ENCODE assay signal across 8 mouse cellular contexts in genomic region chr8:4493686-4494440, GRCm38 (mm10). TPM values are rescaled to one million over a fixed set of nuclear protein-coding genes. Genes with fewer than 3 reads are reported as not detected.
DNase-seq lines count a peak whose midpoint lies in the region; ATAC-seq and TF ChIP-seq lines count a peak whose summit lies in the region.

No protein-coding gene starts in this region.

- peak overlapping the region; percentile 80 for H3K4me3 ChIP-seq in bone marrow, adult 2 months (replicated peaks; ENCODE audit: control insufficient read depth, low read depth, low read length)
- H3K4me3 ChIP-seq in forebrain, embryonic 13.5 days = peak overlapping the region; percentile 63
- H3K4me3 ChIP-seq in heart, postnatal 0 days (ENCODE audit: low read depth, low read length) = peak overlapping the region; percentile 65
- peak overlapping the region; percentile 43 to 67 for H3K4me3 ChIP-seq in liver, embryonic 14.5 days (ENCODE audit: insufficient read depth in 1 of 2, low read depth in 2 of 2, low read length in 2 of 2)
- peak overlapping the region; percentile 61 for H3K4me3 ChIP-seq in neural tube, embryonic 13.5 days

- TF ChIP-seq EP300 in heart, postnatal 0 days (IDR thresholded peaks at IDR 0.05; ENCODE audit: low read depth) = 0 out of 2 replicates have a peak, but pooled peaks have one; percentile 12
- TF ChIP-seq EP300 in liver, embryonic 14.5 days (IDR thresholded peaks at IDR 0.05; ENCODE audit: low read depth) = no peak

- no peaks in the 10 kb centered on the region for H3K27me3 ChIP-seq in forebrain, embryonic 13.5 days
- H3K27me3 ChIP-seq in heart, postnatal 0 days (ENCODE audit: control insufficient read depth, insufficient read depth, low read length) = no peaks in the 10 kb centered on the region
- H3K27me3 ChIP-seq in liver, embryonic 14.5 days (ENCODE audit: control insufficient read depth, insufficient read depth, low read length) = no peaks in the 10 kb centered on the region; the same call in 1 of the 2 replicates
- no peaks in the 10 kb centered on the region for H3K27me3 ChIP-seq in neural tube, embryonic 13.5 days

- peak; percentile 74 for DNase-seq in heart, postnatal 0 days (ENCODE audit: low spot score)
- peak; percentile 61 to 73 for DNase-seq in kidney, postnatal 4 days
- DNase-seq in liver, embryonic 14.5 days (ENCODE audit: low read depth in 3 of 3, low spot score in 3 of 3) = no peak
- DNase-seq in testis, postnatal 14 days (ENCODE audit: low spot score) = peak; percentile 8

- TF ChIP-seq POLR2A in bone marrow, adult 2 months (IDR thresholded peaks at IDR 0.05; ENCODE audit: borderline replicate concordance, control insufficient read depth, low read depth, low read length) = no peak

- ATAC-seq in CD4-positive, CD25-positive, alpha-beta regulatory T cell, adult 4 months = peak; percentile 54
- ATAC-seq in forebrain, embryonic 13.5 days = peak; percentile 54
- ATAC-seq in heart, postnatal 0 days (ENCODE audit: insufficient read depth, low read depth) = peak; percentile 74
- ATAC-seq in liver, embryonic 14.5 days (ENCODE audit: insufficient read depth) = peak; percentile 31; the same call in 1 of the 2 replicates
- ATAC-seq in neural tube, embryonic 13.5 days (ENCODE audit: low read depth) = peak; percentile 68

- peak overlapping the region; percentile 82 for H3K4me2 ChIP-seq in forebrain, embryonic 13.5 days
- peak overlapping the region; percentile 78 for H3K4me2 ChIP-seq in heart, postnatal 0 days (ENCODE audit: low read depth, low read length)
- H3K4me2 ChIP-seq in liver, embryonic 14.5 days (ENCODE audit: low read depth) = peak overlapping the region; percentile 71
- peak overlapping the region; percentile 93 for H3K4me2 ChIP-seq in neural tube, embryonic 13.5 days

- peak overlapping the region; percentile 77 for H3K9ac ChIP-seq in forebrain, embryonic 13.5 days
- H3K9ac ChIP-seq in heart, postnatal 0 days (replicated peaks; ENCODE audit: low read depth, low read length) = peak overlapping the region; percentile 58
- peak overlapping the region; percentile 51 for H3K9ac ChIP-seq in liver, embryonic 14.5 days (replicated peaks)
- peak overlapping the region; percentile 80 for H3K9ac ChIP-seq in neural tube, embryonic 13.5 days

- no peaks in the 10 kb centered on the region; the same call in 1 of the 2 replicates for H3K4me1 ChIP-seq in bone marrow, adult 2 months (ENCODE audit: control insufficient read depth, insufficient read depth, low read length)
- H3K4me1 ChIP-seq in forebrain, embryonic 13.5 days = peaks cover 34% of the 10 kb centered on the region
- peaks cover 11% of the 10 kb centered on the region for H3K4me1 ChIP-seq in heart, postnatal 0 days (ENCODE audit: control insufficient read depth, insufficient read depth)
- H3K4me1 ChIP-seq in liver, embryonic 14.5 days (replicated peaks; ENCODE audit: control insufficient read depth in 2 of 2, insufficient read depth in 2 of 2, low read length in 1 of 2) = 0 out of 4 replicates have a peak, but pooled peaks cover 0 to 2% of the 10 kb centered on the region in 2 experiments
- peaks cover 37% of the 10 kb centered on the region for H3K4me1 ChIP-seq in neural tube, embryonic 13.5 days (replicated peaks)

- H3K9me3 ChIP-seq in forebrain, embryonic 13.5 days (replicated peaks) = no peaks in the 10 kb centered on the region
- no peaks in the 10 kb centered on the region for H3K9me3 ChIP-seq in heart, postnatal 0 days (replicated peaks; ENCODE audit: control insufficient read depth, low read length)
- H3K9me3 ChIP-seq in liver, embryonic 14.5 days (ENCODE audit: control insufficient read depth, low read length) = no peaks in the 10 kb centered on the region
- no peaks in the 10 kb centered on the region for H3K9me3 ChIP-seq in neural tube, embryonic 13.5 days

- 0 out of 2 replicates have a peak, but pooled peaks cover under 1% of the 10 kb centered on the region for H3K36me3 ChIP-seq in forebrain, embryonic 13.5 days (ENCODE audit: poor library complexity, severe bottlenecking)
- H3K36me3 ChIP-seq in heart, postnatal 0 days (replicated peaks; ENCODE audit: control insufficient read depth, insufficient read depth, low read length) = no peaks in the 10 kb centered on the region
- H3K36me3 ChIP-seq in liver, embryonic 14.5 days (replicated peaks; ENCODE audit: control insufficient read depth, insufficient read depth, low read depth) = no peaks in the 10 kb centered on the region
- no peaks in the 10 kb centered on the region for H3K36me3 ChIP-seq in neural tube, embryonic 13.5 days

- TF ChIP-seq CTCF in bone marrow, adult 2 months (IDR thresholded peaks at IDR 0.05; ENCODE audit: control insufficient read depth, insufficient read depth, low read length) = no peak
- no peak for TF ChIP-seq CTCF in heart, postnatal 0 days (IDR thresholded peaks at IDR 0.05; ENCODE audit: low read depth)
- TF ChIP-seq CTCF in liver, embryonic 14.5 days (IDR thresholded peaks at IDR 0.05; ENCODE audit: low read depth) = no peak

- WGBS in bone marrow, adult 2 months = 8% methylated on average over 21 of the region's 21 CpGs
- 5% methylated on average over 21 of the region's 21 CpGs for WGBS in forebrain, embryonic 13.5 days
- WGBS in heart, postnatal 0 days = 7% methylated on average over 21 of the region's 21 CpGs
- 10% methylated on average over 21 of the region's 21 CpGs for WGBS in liver, embryonic 14.5 days (ENCODE audit: insufficient replicate concordance)
- 9% methylated on average over 21 of the region's 21 CpGs for WGBS in neural tube, embryonic 13.5 days

- H3K27ac ChIP-seq in bone marrow, adult 2 months (ENCODE audit: control insufficient read depth, insufficient read depth, low read depth, low read length, poor library complexity) = peak overlapping the region; percentile 46
- peak overlapping the region; percentile 19; the same call in 1 of the 2 replicates for H3K27ac ChIP-seq in forebrain, embryonic 13.5 days
- H3K27ac ChIP-seq in heart, postnatal 0 days (ENCODE audit: low read depth) = peak overlapping the region; percentile 88
- H3K27ac ChIP-seq in liver, embryonic 14.5 days = no peak overlapping the region
- H3K27ac ChIP-seq in neural tube, embryonic 13.5 days (replicated peaks) = peak overlapping the region; percentile 71

RNA-seq across cellular contexts. Expression of gene Cers4, which starts 1.0 kb away (rescaled TPM):
- 100 to 1,000 TPM in 1 of 2 experiments, 10 to 100 TPM in 1; 84.6 to 113 TPM for polyA plus RNA-seq in CD4-positive, CD25-positive, alpha-beta regulatory T cell, adult 4 months (2017; shearing (Covaris generic))
- polyA plus RNA-seq in bone marrow, adult 2 months (2011; ENCODE audit: insufficient read depth, insufficient read length, low replicate concordance, missing spikeins) = 3.0 and 8.1 TPM in 2 replicates
- 24.6 and 29.5 TPM in 2 replicates for polyA plus RNA-seq in forebrain, embryonic 13.5 days (2015; fragmentation: Nextera tagmentation; extraction: Ambion mirVana)
- 75.9 and 78.8 TPM in 2 replicates for total RNA-seq in heart, postnatal 0 days (2014; rRNA removed; ENCODE audit: low replicate concordance)
- polyA plus RNA-seq in heart, postnatal 0 days (2015; fragmentation: Nextera tagmentation; extraction: Ambion mirVana) = 60.4 and 62.5 TPM in 2 replicates
- 1.0 and 1.4 TPM in 2 replicates for polyA plus RNA-seq in liver, embryonic 14.5 days (2012; rRNA removed)
- 1.2 and 1.7 TPM in 2 replicates for polyA plus RNA-seq in liver, embryonic 14.5 days (2014; fragmentation: Nextera tagmentation; extraction: Ambion mirVana)
- 33.0 and 33.4 TPM in 2 replicates for polyA plus RNA-seq in neural tube, embryonic 13.5 days (2015; fragmentation: Nextera tagmentation; extraction: Ambion mirVana)

Comparison
In these comparisons a context has a peak if more than half of its experiments do, and no peak if none do; other contexts are left out.
1. DNase-seq: peak in heart, postnatal 0 days (single experiment), kidney, postnatal 4 days (2 of 2) and testis, postnatal 14 days (single experiment); none in liver, embryonic 14.5 days (0 of 3).
2. Peak in every context shown above with its lines, with median percentiles within 50 percentile points of each other: ATAC-seq, H3K4me3 ChIP-seq, H3K4me2 ChIP-seq and H3K9ac ChIP-seq.